Mouse (Mus musculus): ENCODE results near the gene Il25. TPM values are rescaled to one million over a fixed set of nuclear protein-coding genes. Genes with fewer than 3 reads are reported as not detected.
"Not testable (repeated sequence)": the region's sequence is repeated elsewhere in the genome, so short reads cannot be mapped to it uniquely, and the experiment has no call there.

Il25 gene
- polyA plus RNA-seq, 1 experiment from 2014 or later, result not detected

DNA sequence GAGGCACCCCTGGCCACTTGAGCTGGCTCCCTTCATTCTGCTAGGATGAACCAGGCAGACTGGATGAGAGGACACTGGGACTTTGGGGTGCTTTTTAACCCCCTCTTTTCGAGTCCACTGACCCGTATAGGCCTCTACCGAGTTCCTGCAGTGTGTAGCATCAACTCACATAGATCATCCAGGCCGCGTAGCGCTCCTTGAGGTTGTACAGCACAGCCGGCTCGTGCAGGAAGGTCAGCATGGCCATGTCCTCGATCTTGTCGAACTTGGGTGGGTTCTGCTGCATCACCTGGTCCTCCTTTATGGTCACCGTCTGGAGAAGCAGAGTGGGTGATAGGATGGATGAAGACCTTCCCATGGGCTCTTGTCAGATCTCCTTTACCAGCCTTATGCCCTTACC lies 31.2 kb downstream of the Il25 start:
- no peak for DNase-seq
- 74% methylated on average over 11 of the region's 11 CpGs for WGBS (ENCODE audit: insufficient replicate concordance)
- Histone ChIP-seq H3K36me3 (replicated peaks; ENCODE audit: insufficient read depth, low read length) (no peaks in the 10 kb centered on the region), H3K9me3 (ENCODE audit: low read length) (no peaks in the 10 kb centered on the region), H3K27ac (ENCODE audit: low read depth) (no peak overlapping the region), H3K4me3 (ENCODE audit: low read depth, low read length) (no peak overlapping the region), H3K9ac (replicated peaks) (no peak overlapping the region), H3K4me2 (ENCODE audit: low read depth, low read length) (no peak overlapping the region), H3K27me3 (ENCODE audit: insufficient read depth, low read length) (no peaks in the 10 kb centered on the region), H3K4me1 (ENCODE audit: insufficient read depth) (no peaks in the 10 kb centered on the region)
- TF ChIP-seq CTCF (IDR thresholded peaks at IDR 0.05; ENCODE audit: low read depth) (no peak), EP300 (IDR thresholded peaks at IDR 0.05; ENCODE audit: low read depth) (no peak)
- ATAC-seq, result no peak

DNA sequence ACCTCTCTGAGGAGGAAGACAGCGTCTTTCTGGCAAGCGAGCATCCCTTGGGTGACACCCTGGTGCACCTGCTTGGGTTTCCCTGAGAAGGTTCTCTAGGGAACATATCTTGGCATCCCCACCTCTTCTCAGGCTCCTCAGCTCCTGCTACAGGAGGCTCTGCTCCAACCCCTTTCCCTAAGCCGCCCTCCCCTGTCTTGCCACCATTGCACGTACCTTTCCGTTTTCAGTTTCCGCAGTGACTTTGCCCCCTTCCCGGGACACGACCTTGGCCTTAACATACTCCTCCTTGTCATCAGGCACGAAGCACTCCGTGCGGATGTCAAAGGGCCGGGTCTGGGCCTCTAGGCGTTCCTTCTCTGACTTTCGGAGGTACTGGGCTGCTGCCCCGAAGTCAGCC lies 32.5 kb downstream of the Il25 start:
- no peak overlapping the region for H3K4me3 ChIP-seq (ENCODE audit: low read depth, low read length)
- ATAC-seq (no peak), DNase-seq (no peak)
- no peak overlapping the region for H3K4me2 ChIP-seq (ENCODE audit: low read depth, low read length)
- H3K9ac ChIP-seq (replicated peaks), result no peak overlapping the region
- H3K4me1 ChIP-seq (ENCODE audit: insufficient read depth), result no peaks in the 10 kb centered on the region
- WGBS (ENCODE audit: insufficient replicate concordance), result 69% methylated on average over 15 of the region's 15 CpGs
- no peak overlapping the region for H3K27ac ChIP-seq (ENCODE audit: low read depth)
- no peak for TF ChIP-seq CTCF (IDR thresholded peaks at IDR 0.05; ENCODE audit: low read depth)
- H3K36me3 ChIP-seq (replicated peaks; ENCODE audit: insufficient read depth, low read length), result no peaks in the 10 kb centered on the region
- H3K27me3 ChIP-seq (ENCODE audit: insufficient read depth, low read length), result no peaks in the 10 kb centered on the region
- no peaks in the 10 kb centered on the region for H3K9me3 ChIP-seq (ENCODE audit: low read length)

DNA sequence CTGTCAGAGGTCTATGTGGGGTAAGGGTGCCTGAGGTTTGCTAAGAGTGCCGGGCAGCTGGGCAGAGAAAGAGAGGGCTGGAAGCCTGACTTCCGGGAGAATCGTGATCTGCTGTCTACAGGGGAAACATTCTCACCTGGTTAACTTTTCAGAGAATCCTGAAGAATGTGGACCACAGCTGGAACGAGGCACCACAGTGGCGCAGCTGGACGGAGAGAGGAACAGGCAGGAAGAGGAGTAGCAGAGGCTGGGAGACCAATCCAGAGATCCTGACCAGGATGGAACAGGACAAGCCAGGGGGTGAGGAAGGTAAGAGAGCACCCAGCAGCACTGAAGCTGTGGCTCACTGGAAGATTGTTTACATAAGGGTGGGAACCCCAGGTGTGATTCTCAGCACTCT lies 33.1 kb downstream of the Il25 start:
- no peak overlapping the region for H3K4me3 ChIP-seq (ENCODE audit: low read depth, low read length)
- DNase-seq, result no peak
- no peak overlapping the region for H3K9ac ChIP-seq (replicated peaks)

DNA sequence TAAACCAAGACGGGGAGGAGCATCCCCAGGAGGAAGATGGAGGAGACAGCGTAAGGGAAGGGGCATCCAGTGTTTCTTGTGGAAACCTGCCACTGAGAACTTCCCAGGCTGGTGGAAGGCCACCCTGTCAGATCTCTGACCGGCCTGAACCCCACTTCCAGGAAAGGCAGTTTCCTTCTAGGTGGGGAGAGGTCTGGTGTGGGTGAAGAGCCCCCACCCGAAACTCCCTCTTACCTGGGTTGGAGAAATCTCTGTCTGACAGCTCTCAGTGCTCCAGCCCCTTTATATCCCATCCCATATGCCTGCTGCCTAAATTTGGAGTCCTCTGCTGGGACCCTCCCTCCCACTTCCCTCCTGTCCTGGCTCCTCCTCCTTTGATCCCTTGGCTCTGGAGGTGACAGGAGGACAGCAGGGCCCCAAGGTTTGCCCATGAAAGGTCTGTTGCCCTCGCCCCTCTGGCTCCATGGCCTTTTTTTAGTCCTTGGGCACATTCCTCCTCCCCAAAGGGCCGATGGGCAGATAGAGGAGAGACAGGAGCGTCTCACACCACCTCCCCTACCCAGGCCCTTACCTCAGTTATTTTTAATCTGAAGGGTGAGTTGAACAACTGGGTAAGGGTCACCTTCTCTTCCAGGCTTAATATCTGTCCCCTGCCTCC lies 34.0 kb downstream of the Il25 start, which contains the start of gene Myh6:
Gene Myh6 (minus strand): TSS at position 608 of the 658 bp plus-strand sequence.
- H3K9ac ChIP-seq (replicated peaks), result no peak within 1 kb of the TSS
- no peaks in the 10 kb centered on the region for H3K27me3 ChIP-seq (ENCODE audit: insufficient read depth, low read length)
- ATAC-seq (no peak), DNase-seq (no peak)
- no peaks in the 10 kb centered on the region for H3K4me1 ChIP-seq (ENCODE audit: insufficient read depth)
- no peak within 1 kb of the TSS for H3K4me3 ChIP-seq (ENCODE audit: low read depth, low read length)
- no peaks in the 10 kb centered on the region for H3K36me3 ChIP-seq (replicated peaks; ENCODE audit: insufficient read depth, low read length)
- no peaks in the 10 kb centered on the region for H3K9me3 ChIP-seq (ENCODE audit: low read length)
- no peak for TF ChIP-seq EP300 (IDR thresholded peaks at IDR 0.05; ENCODE audit: low read depth)
- no peak for TF ChIP-seq CTCF (IDR thresholded peaks at IDR 0.05; ENCODE audit: low read depth)
- H3K4me2 ChIP-seq (ENCODE audit: low read depth, low read length), result no peak within 1 kb of the TSS
- 61% methylated on average over 7 of the region's 7 CpGs for WGBS (ENCODE audit: insufficient replicate concordance)
- no peak within 1 kb of the TSS for H3K27ac ChIP-seq (ENCODE audit: low read depth)

More for the DNA sequence above, 33.1 kb downstream of the Il25 start:
- Histone ChIP-seq H3K4me2 (ENCODE audit: low read depth, low read length) (no peak overlapping the region), H3K36me3 (replicated peaks; ENCODE audit: insufficient read depth, low read length) (no peaks in the 10 kb centered on the region), H3K27ac (ENCODE audit: low read depth) (no peak overlapping the region), H3K9me3 (ENCODE audit: low read length) (no peaks in the 10 kb centered on the region), H3K27me3 (ENCODE audit: insufficient read depth, low read length) (no peaks in the 10 kb centered on the region), H3K4me1 (ENCODE audit: insufficient read depth) (no peaks in the 10 kb centered on the region)
- TF ChIP-seq EP300 (IDR thresholded peaks at IDR 0.05; ENCODE audit: low read depth), result no peak
- TF ChIP-seq CTCF (IDR thresholded peaks at IDR 0.05; ENCODE audit: low read depth), result no peak
- 54% methylated on average over 6 of the region's 6 CpGs for WGBS (ENCODE audit: insufficient replicate concordance)
- no peak for ATAC-seq

DNA sequence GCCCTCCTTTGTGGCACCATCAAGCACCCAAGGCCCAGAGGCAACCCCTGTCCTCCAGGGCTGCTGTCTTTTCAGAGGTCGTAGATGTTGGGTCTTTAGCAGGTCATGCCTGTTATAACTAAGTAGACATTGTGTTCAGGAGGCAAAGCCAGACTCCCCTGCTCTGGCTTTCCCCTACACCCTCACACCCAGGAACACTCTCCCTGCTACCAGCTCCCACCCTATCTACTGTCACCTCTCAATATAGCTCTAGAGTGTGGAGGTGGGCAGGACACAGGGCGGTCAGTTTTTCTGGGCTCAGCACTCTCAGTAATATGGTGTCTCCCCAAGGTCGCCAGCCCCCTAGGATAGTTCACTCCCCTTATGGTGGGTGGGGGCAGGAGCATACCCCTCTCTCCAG lies 35.4 kb downstream of the Il25 start:
- Histone ChIP-seq H3K4me1 (ENCODE audit: insufficient read depth) (no peaks in the 10 kb centered on the region), H3K9ac (replicated peaks) (no peak overlapping the region), H3K36me3 (replicated peaks; ENCODE audit: insufficient read depth, low read length) (no peaks in the 10 kb centered on the region), H3K27me3 (ENCODE audit: insufficient read depth, low read length) (no peaks in the 10 kb centered on the region), H3K9me3 (ENCODE audit: low read length) (no peaks in the 10 kb centered on the region), H3K4me3 (ENCODE audit: low read depth, low read length) (no peak overlapping the region), H3K4me2 (ENCODE audit: low read depth, low read length) (no peak overlapping the region), H3K27ac (ENCODE audit: low read depth) (no peak overlapping the region)
- no peak for ATAC-seq
- no peak for TF ChIP-seq CTCF (IDR thresholded peaks at IDR 0.05; ENCODE audit: low read depth)
- no peak for DNase-seq
- 70% methylated on average over 3 of the region's 3 CpGs for WGBS (ENCODE audit: insufficient replicate concordance)

DNA sequence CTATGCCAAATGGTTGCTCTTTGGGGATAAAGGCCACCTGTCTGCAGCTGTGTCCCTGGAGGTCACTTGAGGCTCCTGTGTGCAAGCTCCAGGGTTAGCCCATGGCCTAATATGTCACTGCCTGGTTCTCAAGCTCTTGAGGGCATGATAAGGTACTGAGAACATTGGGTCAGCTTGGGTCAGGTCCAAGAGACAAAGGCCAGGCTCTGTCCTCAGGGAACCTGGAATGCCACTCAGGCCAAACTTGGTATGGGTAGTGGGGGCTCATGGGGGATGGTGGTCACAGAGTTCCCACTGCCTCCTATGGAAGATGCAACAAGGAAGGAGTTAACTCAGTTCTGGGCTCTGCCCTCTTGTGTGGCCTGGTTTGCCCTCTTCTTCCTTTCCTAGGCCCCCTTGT lies 35.8 kb downstream of the Il25 start:
- no peak overlapping the region for H3K4me2 ChIP-seq (ENCODE audit: low read depth, low read length)
- no peaks in the 10 kb centered on the region for H3K4me1 ChIP-seq (ENCODE audit: insufficient read depth)
- TF ChIP-seq EP300 (IDR thresholded peaks at IDR 0.05; ENCODE audit: low read depth), result no peak
- no peak for TF ChIP-seq CTCF (IDR thresholded peaks at IDR 0.05; ENCODE audit: low read depth)
- H3K4me3 ChIP-seq (ENCODE audit: low read depth, low read length), result no peak overlapping the region
- no peak overlapping the region for H3K27ac ChIP-seq (ENCODE audit: low read depth)
- no peaks in the 10 kb centered on the region for H3K36me3 ChIP-seq (replicated peaks; ENCODE audit: insufficient read depth, low read length)
- H3K9ac ChIP-seq (replicated peaks), result no peak overlapping the region
- no peaks in the 10 kb centered on the region for H3K27me3 ChIP-seq (ENCODE audit: insufficient read depth, low read length)
- ATAC-seq (no peak), DNase-seq (no peak)
- H3K9me3 ChIP-seq (ENCODE audit: low read length), result no peaks in the 10 kb centered on the region

DNA sequence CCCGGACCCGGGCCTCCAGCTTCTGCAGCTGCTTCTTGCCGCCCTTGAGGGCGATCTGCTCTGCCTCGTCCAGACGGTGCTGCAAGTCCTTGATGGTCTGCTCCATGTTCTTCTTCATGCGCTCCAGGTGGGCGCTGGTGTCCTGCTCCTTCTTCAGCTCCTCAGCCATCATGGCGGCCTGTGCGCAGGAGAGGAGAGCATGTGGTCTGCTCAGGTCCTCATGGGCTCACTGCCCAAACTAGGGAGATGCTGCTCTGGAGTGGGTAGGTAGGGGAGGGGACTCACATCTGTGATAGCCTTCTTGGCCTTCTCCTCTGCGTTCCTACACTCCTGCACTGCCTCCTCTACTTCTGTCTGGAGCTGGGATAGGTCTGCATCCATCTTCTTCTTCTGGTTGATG lies 40.3 kb downstream of the Il25 start:
- ATAC-seq; H3K4me2 ChIP-seq (ENCODE audit: low read depth, low read length); H3K9ac ChIP-seq (replicated peaks); H3K36me3 ChIP-seq (replicated peaks; ENCODE audit: insufficient read depth, low read length); H3K4me1 ChIP-seq (ENCODE audit: insufficient read depth); DNase-seq; H3K9me3 ChIP-seq (ENCODE audit: low read length); H3K27ac ChIP-seq (ENCODE audit: low read depth); H3K27me3 ChIP-seq (ENCODE audit: insufficient read depth, low read length); H3K4me3 ChIP-seq (ENCODE audit: low read depth, low read length): not testable (repeated sequence)
- 79% methylated on average over 8 of the region's 11 CpGs for WGBS (ENCODE audit: insufficient replicate concordance)

Measured in liver, postnatal 0 days (tissue).